Mouse (Mus musculus): ENCODE measurements at regions not wholly inside any gene's neighbourhood (a gene's known extent, or its start where the extent isn't known, plus 50 kb on each side); places are given as distances from the start of the nearest gene placed in this dataset.

GRCm38 (mm10) chr1:191471489-191471888 lies 68.4 kb upstream of the Ppp2r5a start:
- TF ChIP-seq CTCF (IDR thresholded peaks at IDR 0.05) (no peak), EP300 (IDR thresholded peaks at IDR 0.05) (no peak)
